ENCODE assay signal across 15 mouse cellular contexts in genomic region chr2:59733410-59733809, GRCm38 (mm10).
"Had no signal": no experiment of that assay in that cellular context is flagged by ENCODE, and none has a peak within 500 bp of the region (broad histone marks: within the 10 kb centered on the region; RNA-seq: fewer than 3 reads in every experiment).

No protein-coding gene starts in this region.

- H3K27ac ChIP-seq: hindbrain, embryonic 15.5 days; limb, embryonic 15.5 days; liver, embryonic 12.5 days; midbrain, embryonic 10.5 days; neural tube, embryonic 15.5 days had no signal

- H3K9me3 ChIP-seq: hindbrain, embryonic 15.5 days; limb, embryonic 15.5 days; liver, embryonic 12.5 days; midbrain, embryonic 10.5 days; neural tube, embryonic 15.5 days had no signal

- H3K4me3 ChIP-seq: hindbrain, embryonic 15.5 days; limb, embryonic 15.5 days; liver, embryonic 12.5 days; midbrain, embryonic 10.5 days; myocyte; neural tube, embryonic 15.5 days had no signal

- H3K4me2 ChIP-seq: hindbrain, embryonic 15.5 days; limb, embryonic 15.5 days; liver, embryonic 12.5 days; neural tube, embryonic 15.5 days had no signal

- H3K4me1 ChIP-seq: liver, embryonic 12.5 days; midbrain, embryonic 10.5 days had no signal

- H3K9ac ChIP-seq: hindbrain, embryonic 15.5 days; limb, embryonic 15.5 days; liver, embryonic 12.5 days; neural tube, embryonic 15.5 days had no signal

- H3K27me3 ChIP-seq: hindbrain, embryonic 15.5 days; limb, embryonic 15.5 days; liver, embryonic 12.5 days; neural tube, embryonic 15.5 days had no signal

- DNase-seq: kidney, adult 2 months; kidney, postnatal 25 days; left cerebral cortex, postnatal 4 days; lung, postnatal 14 days; midbrain, embryonic 14.5 days; right cerebral cortex, adult 18-20 months; right cerebral cortex, postnatal 25 days; thymus, adult 2 months; thymus, postnatal 25 days had no signal

- H3K36me3 ChIP-seq: hindbrain, embryonic 15.5 days; limb, embryonic 15.5 days; midbrain, embryonic 10.5 days; neural tube, embryonic 15.5 days had no signal

- ATAC-seq: liver, embryonic 12.5 days had no signal
